Mouse (Mus musculus): ENCODE measurements at regions not wholly inside any gene's neighbourhood (a gene's known extent, or its start where the extent isn't known, plus 50 kb on each side); places are given as distances from the start of the nearest gene placed in this dataset.

DNA sequence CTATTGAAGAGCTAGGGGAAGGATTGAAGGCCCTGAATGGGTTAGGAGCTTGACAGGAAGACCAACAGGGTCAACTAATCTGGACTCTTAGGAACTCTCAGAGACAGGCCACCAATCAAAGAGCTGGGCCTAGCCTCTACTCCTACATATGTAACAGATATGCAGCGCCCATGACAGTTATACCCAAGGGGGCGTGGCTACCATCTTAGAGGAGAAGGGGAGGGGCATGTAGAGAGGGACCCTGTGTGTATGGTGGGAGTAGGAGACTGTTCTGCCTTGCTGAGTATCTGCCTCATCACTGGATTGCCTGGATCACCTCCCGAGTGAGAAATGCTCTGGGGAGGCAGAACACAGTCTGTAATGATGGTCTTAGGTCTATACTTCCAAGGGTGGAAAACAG, 1701.5 kb upstream of the Pcdh20 start:
- no peaks in the 10 kb centered on the region for H3K27me3 ChIP-seq (ENCODE audit: control insufficient read depth in 1 of 2, insufficient read depth in 2 of 2, low read length in 2 of 2)
- no peak for DNase-seq (ENCODE audit: low read depth, low spot score)
- no peak overlapping the region for H3K27ac ChIP-seq (ENCODE audit: control insufficient read depth, low read depth, low read length)
- no peaks in the 10 kb centered on the region for H3K79me2 ChIP-seq (ENCODE audit: control insufficient read depth, insufficient read depth, low read length, poor library complexity)
- H3K9me3 ChIP-seq (replicated peaks; ENCODE audit: insufficient read depth, low read length), result no peaks in the 10 kb centered on the region
- TF ChIP-seq EP300 (IDR thresholded peaks at IDR 0.05; ENCODE audit: low read depth in 1 of 2, low read length in 2 of 2) (no peak), MAZ (IDR thresholded peaks at IDR 0.05; ENCODE audit: low read depth, low read length) (no peak), MYB (IDR thresholded peaks at IDR 0.05; ENCODE audit: low read depth, low read length) (no peak), JUND (IDR thresholded peaks at IDR 0.05; ENCODE audit: low read depth, low read length) (no peak), SMC3 (IDR thresholded peaks at IDR 0.05; ENCODE audit: low read depth, low read length) (no peak), USF2 (IDR thresholded peaks at IDR 0.05; ENCODE audit: borderline replicate concordance in 1 of 2, insufficient read depth in 1 of 2, low read depth in 1 of 2, low read length in 2 of 2) (no peak), NELFE (IDR thresholded peaks at IDR 0.05; ENCODE audit: low read depth, low read length) (no peak), POLR2AphosphoS5 (IDR thresholded peaks at IDR 0.05; ENCODE audit: borderline replicate concordance, low read depth, low read length) (no peak), CHD2 (IDR thresholded peaks at IDR 0.05; ENCODE audit: low read length) (no peak), TBP (IDR thresholded peaks at IDR 0.05; ENCODE audit: low read depth, low read length) (no peak), MEF2A (IDR thresholded peaks at IDR 0.05; ENCODE audit: extremely low read depth, insufficient replicate concordance, low read depth, low read length, poor library complexity, severe bottlenecking) (no peak), POLR2A (IDR thresholded peaks at IDR 0.05; ENCODE audit: control insufficient read depth in 1 of 2, insufficient read depth in 1 of 2, low read depth in 1 of 2, low read length in 2 of 2, poor library complexity in 1 of 2) (no peak), GABPA (IDR thresholded peaks at IDR 0.05; ENCODE audit: low read depth, low read length) (no peak)
- no peaks in the 10 kb centered on the region for H3K36me3 ChIP-seq (ENCODE audit: control insufficient read depth in 1 of 2, insufficient read depth in 2 of 2, low read length in 2 of 2)
- no peak overlapping the region for H3K4me3 ChIP-seq (ENCODE audit: control insufficient read depth in 1 of 2, insufficient read depth in 1 of 2, low read depth in 2 of 2, low read length in 2 of 2)
- no peaks in the 10 kb centered on the region for H3K4me1 ChIP-seq (ENCODE audit: control insufficient read depth in 1 of 2, insufficient read depth in 2 of 2, low read length in 2 of 2)
- no peak overlapping the region for H3K9ac ChIP-seq (ENCODE audit: control insufficient read depth, low read depth, low read length, poor library complexity, severe bottlenecking)
